Mouse (Mus musculus): ENCODE measurements at regions not wholly inside any gene's neighbourhood (a gene's known extent, or its start where the extent isn't known, plus 50 kb on each side); places are given as distances from the start of the nearest gene placed in this dataset.
"Not testable (repeated sequence)": the region's sequence is repeated elsewhere in the genome, so short reads cannot be mapped to it uniquely, and the experiment has no call there.

- DNase-seq (ENCODE audit: low spot score in 2 of 2), result no peak
These were observed 61.8 kb upstream of the Dync1i1 start for GRCm38 (mm10) chr6:5663433-5664175.

- DNase-seq (ENCODE audit: low spot score in 2 of 2), result peak; percentile 50 to 52
These were observed 80.2 kb upstream of the Dync1i1 start for GRCm38 (mm10) chr6:5645150-5645732.

- no peak for DNase-seq (ENCODE audit: low spot score in 2 of 2)
These were observed 91.2 kb upstream of the Dync1i1 start for GRCm38 (mm10) chr6:5634222-5634621.

GRCm38 (mm10) chr6:5633036-5633708 is 92.3 kb upstream of the Dync1i1 start:
- peak; percentile 12 to 13 for DNase-seq (ENCODE audit: low spot score in 2 of 2)

- DNase-seq (ENCODE audit: low spot score in 2 of 2), result no peak
These were observed 101.4 kb upstream of the Dync1i1 start for GRCm38 (mm10) chr6:5624085-5624484.

GRCm38 (mm10) chr6:5621582-5621981 is 103.9 kb upstream of the Dync1i1 start:
- no peak for DNase-seq (ENCODE audit: low spot score in 2 of 2)

GRCm38 (mm10) chr6:5594011-5594410 is 97.9 kb upstream of the Pdk4 start:
- DNase-seq (ENCODE audit: low spot score in 2 of 2), result no peak

- DNase-seq (ENCODE audit: low spot score in 2 of 2), result peak; percentile 9
These were observed 93.5 kb upstream of the Pdk4 start for GRCm38 (mm10) chr6:5589635-5590034.

GRCm38 (mm10) chr6:5582923-5583525 is 86.9 kb upstream of the Pdk4 start:
- no peak for DNase-seq (ENCODE audit: low spot score in 2 of 2)

- DNase-seq (ENCODE audit: low spot score in 2 of 2), result not testable (repeated sequence)
These were observed 80.8 kb upstream of the Pdk4 start for GRCm38 (mm10) chr6:5576891-5577290.

- DNase-seq (ENCODE audit: low spot score in 2 of 2), result no peak
These were observed 70.5 kb upstream of the Pdk4 start for GRCm38 (mm10) chr6:5566582-5566981.

GRCm38 (mm10) chr6:5565049-5565448 is 68.9 kb upstream of the Pdk4 start:
- DNase-seq (ENCODE audit: low spot score in 2 of 2), result no peak

- DNase-seq (ENCODE audit: low spot score in 2 of 2), result no peak
These were observed 57.7 kb upstream of the Pdk4 start for GRCm38 (mm10) chr6:5553703-5554394.

- DNase-seq (ENCODE audit: low spot score in 2 of 2), result no peak
These were observed 54.0 kb upstream of the Pdk4 start for GRCm38 (mm10) chr6:5550067-5550466.
